Mouse (Mus musculus): ENCODE measurements around the gene Kmt2c.

GRCm38 (mm10) chr5:25530629-25531028, 32.0 kb upstream of the Kmt2c start:
- no peak for TF ChIP-seq SMC3 (IDR thresholded peaks at IDR 0.05; ENCODE audit: low read depth, low read length)
- no peak for TF ChIP-seq MAFK (IDR thresholded peaks at IDR 0.05; ENCODE audit: insufficient replicate concordance, low read length)
- no peak for TF ChIP-seq JUND (conservative IDR thresholded peaks at IDR 0.05; ENCODE audit: low read depth, low read length)
- TF ChIP-seq KAT2A (IDR thresholded peaks at IDR 0.05; ENCODE audit: insufficient replicate concordance, low read length): no peak
- TF ChIP-seq RAD21 (IDR thresholded peaks at IDR 0.05; ENCODE audit: low read depth, low read length): no peak
- no peak for TF ChIP-seq CTCF (conservative IDR thresholded peaks at IDR 0.05 in 1 of 2, IDR thresholded peaks at IDR 0.05 in 1 of 2; ENCODE audit: low read depth in 2 of 2, low read length in 2 of 2)
- no peak for TF ChIP-seq POLR2A (IDR thresholded peaks at IDR 0.05; ENCODE audit: low read depth, low read length)
- no peak for TF ChIP-seq MEF2A (IDR thresholded peaks at IDR 0.05; ENCODE audit: borderline replicate concordance, low read depth, low read length)
- no peak for TF ChIP-seq GABPA (IDR thresholded peaks at IDR 0.05; ENCODE audit: insufficient replicate concordance, low read depth, low read length)
- no peak for TF ChIP-seq CHD1 (IDR thresholded peaks at IDR 0.05; ENCODE audit: low read depth, low read length)
- TF ChIP-seq E2F4 (IDR thresholded peaks at IDR 0.05; ENCODE audit: insufficient replicate concordance, low read depth, low read length): no peak
- TF ChIP-seq MAX (IDR thresholded peaks at IDR 0.05; ENCODE audit: low read length): no peak
- TF ChIP-seq USF1 (IDR thresholded peaks at IDR 0.05; ENCODE audit: low read depth, low read length): no peak
- TF ChIP-seq PAX5 (IDR thresholded peaks at IDR 0.05; ENCODE audit: low read length): no peak
